Mouse (Mus musculus) embryonic facial prominence, embryonic 11.5 days (tissue): Measurements from ENCODE around the gene Rbfox1. TPM values are rescaled to one million over a fixed set of nuclear protein-coding genes. Genes with fewer than 3 reads are reported as not detected.
A peak's percentile ranks its signal among the peaks of the same experiment; 100 is the strongest.

Experiments
- ATAC-seq: fragments of 200-750 bp; cut with Nextera tagmentation; replicated peaks from 2 replicates; pipeline ENCODE4 v1.8.0; 2017; ENCODE audit warnings: low read depth; ENCODE audit not compliant: insufficient number of reproducible peaks, low FRiP score, low TSS enrichment
- DNase-seq: peaks from one replicate; pipeline ENCODE4 v3.0.0-alpha.2; 2015; ENCODE audit warnings: low spot score
- H3K27ac ChIP-seq: fragments of 300-500 bp; sonication (generic); replicated peaks from 2 replicates; pipeline ENCODE4 v1.5.1; 2014; ENCODE audit warnings: mild to moderate bottlenecking, low read depth, low read length, control low read depth
- H3K27me3 ChIP-seq: fragments of 300-500 bp; sonication (generic); 2 replicates; pipeline ENCODE4 v1.6.1; 2014; ENCODE audit warnings: mild to moderate bottlenecking, low read length, moderate library complexity, mixed read lengths; ENCODE audit not compliant: control insufficient read depth, insufficient read depth
- H3K36me3 ChIP-seq: fragments of 300-500 bp; sonication (generic); replicated peaks from 2 replicates; pipeline ENCODE4 v1.6.1; 2014; ENCODE audit warnings: low read depth, mild to moderate bottlenecking, low read length, moderate library complexity, mixed read lengths; ENCODE audit not compliant: control insufficient read depth, insufficient read depth
- H3K4me1 ChIP-seq: fragments of 300-500 bp; sonication (generic); 2 replicates; pipeline ENCODE4 v1.6.1; 2014; ENCODE audit warnings: low read length, mixed read lengths; ENCODE audit not compliant: control insufficient read depth, insufficient read depth
- H3K4me2 ChIP-seq: fragments of 300-500 bp; sonication (generic); 2 replicates; pipeline ENCODE4 v1.6.1; 2014; ENCODE audit warnings: low read depth, mild to moderate bottlenecking, control low read depth, low read length, moderate library complexity
- H3K4me3 ChIP-seq: fragments of 300-500 bp; sonication (generic); 2 replicates; pipeline ENCODE4 v1.5.1; 2014; ENCODE audit warnings: low read depth, low read length, control low read depth
- H3K9ac ChIP-seq: fragments of 300-500 bp; sonication (generic); replicated peaks from 2 replicates; pipeline ENCODE4 v1.6.1; 2014; ENCODE audit warnings: mild to moderate bottlenecking, control low read depth, low read length
- H3K9me3 ChIP-seq: fragments of 300-500 bp; sonication (generic); replicated peaks from 2 replicates; pipeline ENCODE4 v1.6.1; 2016; ENCODE audit warnings: mild to moderate bottlenecking, low read length, inconsistent platforms, mixed read lengths; ENCODE audit not compliant: control insufficient read depth
- WGBS: fragments of 180-500 bp; shearing (Covaris S2); extraction: QIAGEN DNeasy Blood & Tissue Kit; methylation state at CpG from one replicate; pipeline ENCODE4 v1.1.7; 2014; 5-methylcytosine and 5-hydroxymethylcytosine counted together
- polyA plus RNA-seq: library from polyadenylated mRNA; unstranded; fragments of >200 nt; fragmentation: Nextera tagmentation; extraction: Ambion mirVana; gene quantifications from 2 replicates; pipeline ENCODE4 v1.2.1, GENCODE M21; 2014

Gene Rbfox1
- polyA plus RNA-seq, 1 experiment from 2014 or later = 4.2 TPM

DNA sequence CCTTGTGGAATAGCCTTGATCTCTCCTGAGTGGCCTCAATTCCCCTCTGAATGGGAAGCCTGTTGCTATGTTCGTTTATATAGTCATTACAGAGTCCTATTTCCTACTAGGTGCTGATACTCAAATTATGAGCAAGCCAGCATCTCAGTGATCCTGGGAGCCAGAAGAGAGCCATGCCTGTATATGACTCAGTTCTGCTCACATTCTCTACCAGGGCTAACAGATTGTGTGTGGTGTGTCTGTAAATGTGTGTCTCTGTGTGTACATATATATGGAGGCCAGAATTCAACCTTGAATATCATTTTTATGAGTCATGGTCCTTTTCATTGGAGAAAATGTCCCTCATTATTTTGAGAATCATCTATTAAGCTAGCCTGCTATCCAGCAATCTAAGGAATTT, 755.2 kb downstream of the Rbfox1 start:
- whole genome bisulfite sequencing = 65% methylated on average over 1 of the region's 1 CpGs
- no peak overlapping the region for H3K27ac ChIP-seq
- H3K9me3 ChIP-seq = no peaks in the 10 kb centered on the region
- DNase-seq (no peak), ATAC-seq (no peak)
- no peak overlapping the region for H3K4me3 ChIP-seq
- H3K4me2 ChIP-seq = no peak overlapping the region
- H3K36me3 ChIP-seq = no peaks in the 10 kb centered on the region
- no peak overlapping the region for H3K9ac ChIP-seq
- H3K4me1 ChIP-seq = no peaks in the 10 kb centered on the region
- H3K27me3 ChIP-seq = no peaks in the 10 kb centered on the region

DNA sequence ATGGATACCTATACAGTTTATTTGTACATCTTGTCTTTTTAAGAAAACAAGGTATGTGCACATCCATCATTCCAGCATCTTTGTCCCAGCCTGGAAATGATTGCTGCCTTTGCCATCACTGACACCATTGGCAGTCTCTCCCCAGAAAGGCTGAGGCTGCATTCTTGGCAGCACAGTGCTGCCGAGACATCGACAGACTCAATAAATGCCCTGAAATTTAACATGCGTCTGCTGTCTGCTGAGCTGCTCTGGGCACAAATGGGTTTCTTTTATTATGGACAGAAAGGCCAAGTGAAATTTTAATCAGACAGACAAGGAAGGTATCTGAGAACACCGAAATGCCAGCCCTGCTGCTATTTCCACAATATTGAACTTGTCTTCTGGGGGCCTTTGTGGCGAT, 761.8 kb downstream of the Rbfox1 start:
- DNase-seq (no peak), ATAC-seq (no peak)
- Histone ChIP-seq H3K9ac (no peak overlapping the region), H3K9me3 (no peaks in the 10 kb centered on the region), H3K4me3 (no peak overlapping the region), H3K4me2 (no peak overlapping the region), H3K36me3 (no peaks in the 10 kb centered on the region), H3K27ac (no peak overlapping the region), H3K4me1 (no peaks in the 10 kb centered on the region), H3K27me3 (no peaks in the 10 kb centered on the region)
- 77% methylated on average over 5 of the region's 5 CpGs for WGBS

DNA sequence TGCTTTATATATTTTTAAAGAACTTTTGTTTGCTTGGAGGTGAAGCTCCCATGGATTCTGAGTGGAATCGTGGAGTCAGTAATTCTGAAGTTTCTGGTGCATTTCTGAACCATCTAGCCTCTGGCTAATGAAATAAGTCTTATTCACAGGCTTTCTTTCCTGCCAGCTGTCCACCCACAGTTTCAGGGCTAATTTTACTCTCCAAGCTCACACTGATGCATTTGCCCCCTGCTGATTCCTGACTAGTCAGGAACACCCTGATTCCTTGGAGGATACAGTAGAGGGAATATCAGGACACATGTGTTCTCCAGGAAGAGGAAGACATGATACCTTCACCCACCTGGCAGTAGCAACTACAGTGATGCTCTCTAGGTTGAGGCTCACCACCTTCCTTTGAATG, 763.6 kb downstream of the Rbfox1 start:
- no peak overlapping the region for H3K9ac ChIP-seq
- no peak overlapping the region for H3K27ac ChIP-seq
- no peak overlapping the region for H3K4me3 ChIP-seq
- DNase-seq (no peak), ATAC-seq (no peak)
- 67% methylated on average over 1 of the region's 1 CpGs for WGBS
- no peaks in the 10 kb centered on the region for H3K27me3 ChIP-seq
- no peak overlapping the region for H3K4me2 ChIP-seq
- no peaks in the 10 kb centered on the region for H3K4me1 ChIP-seq
- no peaks in the 10 kb centered on the region for H3K36me3 ChIP-seq
- no peaks in the 10 kb centered on the region for H3K9me3 ChIP-seq

DNA sequence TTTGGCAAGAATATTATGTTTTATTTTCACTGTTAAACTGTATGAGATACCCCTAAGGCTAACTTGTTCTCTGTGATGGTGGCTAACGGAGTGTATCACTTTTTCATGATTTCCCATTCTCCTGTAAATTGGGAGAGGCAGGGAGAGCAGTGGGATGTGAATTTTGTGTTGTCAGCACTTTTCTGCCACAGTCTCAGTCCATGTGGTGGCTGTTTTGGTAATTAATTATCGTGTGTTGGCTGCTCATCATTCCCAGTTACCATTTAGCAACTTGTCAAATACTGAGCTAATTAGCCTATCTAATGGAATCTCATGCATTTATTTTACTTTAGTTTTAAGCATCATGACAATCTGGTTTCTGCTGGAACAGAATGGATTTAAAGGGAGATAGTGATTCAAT, 773.4 kb downstream of the Rbfox1 start:
- H3K4me2 ChIP-seq = no peak overlapping the region
- DNase-seq (no peak), ATAC-seq (no peak)
- no peaks in the 10 kb centered on the region for H3K9me3 ChIP-seq
- no peaks in the 10 kb centered on the region for H3K36me3 ChIP-seq
- H3K27ac ChIP-seq = no peak overlapping the region
- H3K9ac ChIP-seq = no peak overlapping the region
- no peaks in the 10 kb centered on the region for H3K4me1 ChIP-seq
- no peaks in the 10 kb centered on the region for H3K27me3 ChIP-seq
- 78% methylated on average over 2 of the region's 2 CpGs for WGBS
- no peak overlapping the region for H3K4me3 ChIP-seq

DNA sequence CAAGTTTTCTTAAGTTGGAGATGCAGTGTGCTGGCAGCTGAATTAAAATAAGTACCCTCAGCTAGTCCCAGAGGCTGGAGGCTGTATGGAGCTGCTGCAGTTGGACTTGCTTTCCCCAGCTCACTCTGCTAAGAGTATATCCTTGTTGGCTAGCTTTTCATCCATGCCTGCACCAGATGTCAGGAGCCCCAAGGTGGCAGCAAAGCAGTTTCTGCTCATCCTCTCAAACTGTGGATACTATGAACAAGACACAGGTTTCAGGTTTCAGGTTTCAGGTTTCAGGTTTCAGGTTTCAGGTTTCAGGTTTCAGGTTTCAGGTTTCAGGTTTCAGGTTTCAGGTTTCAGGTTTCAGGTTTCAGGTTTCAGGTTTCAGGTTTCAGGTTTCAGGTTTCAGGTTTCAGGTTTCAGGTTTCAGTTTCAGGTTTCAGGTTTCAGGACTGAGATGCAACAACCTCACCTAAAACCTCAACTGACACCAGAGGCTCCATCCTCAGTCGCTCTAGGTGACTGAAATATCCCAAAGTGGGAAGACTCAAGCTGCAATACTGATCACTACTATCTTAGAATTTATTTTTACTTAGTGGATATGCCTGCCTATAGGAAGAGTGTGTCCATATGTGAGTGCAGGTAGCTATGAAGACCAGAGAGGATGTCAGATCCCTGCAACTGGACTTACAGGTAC, 801.1 kb downstream of the Rbfox1 start:
- H3K36me3 ChIP-seq = no peaks in the 10 kb centered on the region

DNA sequence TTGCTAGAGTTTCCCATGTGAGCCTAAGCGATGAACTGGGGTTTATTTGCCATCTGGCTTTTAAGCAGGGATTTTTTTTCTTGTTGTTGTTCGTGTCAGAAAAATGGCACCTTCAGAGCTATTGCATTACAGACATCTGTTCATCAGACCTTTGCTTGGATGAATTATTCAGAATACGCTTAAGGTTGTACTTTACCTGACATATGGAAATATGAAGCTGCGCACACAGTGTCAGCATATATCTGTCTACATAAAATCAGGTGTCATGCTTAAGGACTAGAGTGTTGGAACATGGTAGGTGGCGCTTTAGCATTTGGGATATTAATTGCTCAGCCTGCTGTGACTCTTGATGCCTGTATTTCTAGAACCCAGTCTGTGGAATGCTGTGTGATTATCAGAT, 819.7 kb downstream of the Rbfox1 start:
- H3K9me3 ChIP-seq = no peaks in the 10 kb centered on the region
- no peak overlapping the region for H3K4me3 ChIP-seq
- H3K4me1 ChIP-seq = no peaks in the 10 kb centered on the region
- WGBS = 88% methylated on average over 5 of the region's 5 CpGs
- no peaks in the 10 kb centered on the region for H3K27me3 ChIP-seq
- H3K4me2 ChIP-seq = no peak overlapping the region
- H3K9ac ChIP-seq = no peak overlapping the region
- DNase-seq (no peak), ATAC-seq (no peak)
- H3K36me3 ChIP-seq = no peaks in the 10 kb centered on the region
- H3K27ac ChIP-seq = no peak overlapping the region

More for the DNA sequence above, 801.1 kb downstream of the Rbfox1 start:
- no peaks in the 10 kb centered on the region for H3K9me3 ChIP-seq
- H3K4me2 ChIP-seq = no peak overlapping the region
- 81% methylated on average over 1 of the region's 1 CpGs for WGBS
- DNase-seq (peak; percentile 48), ATAC-seq (peak; percentile 52; the same call in 1 of the 2 replicates)
- H3K4me3 ChIP-seq = no peak overlapping the region
- H3K4me1 ChIP-seq = no peaks in the 10 kb centered on the region
- no peaks in the 10 kb centered on the region for H3K27me3 ChIP-seq
- H3K9ac ChIP-seq = no peak overlapping the region
- no peak overlapping the region for H3K27ac ChIP-seq

DNA sequence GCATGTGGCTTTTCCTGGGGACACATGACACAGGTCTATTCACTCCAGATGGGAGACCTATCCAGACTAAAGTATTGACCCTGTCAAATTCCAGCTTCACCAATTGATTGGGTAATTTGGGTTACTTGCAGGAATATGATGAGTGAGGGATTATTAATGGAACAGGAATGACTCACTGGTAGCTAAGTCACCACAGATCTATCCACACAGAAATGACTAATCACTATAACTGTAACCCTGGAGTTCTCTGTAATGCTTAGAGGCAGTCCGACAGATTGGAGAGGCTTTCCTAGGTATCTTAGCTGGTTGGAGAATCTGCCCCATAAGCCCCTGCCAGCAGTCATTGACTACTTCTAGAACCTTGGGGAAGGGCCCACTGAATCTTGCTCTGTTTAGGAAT, 827.2 kb downstream of the Rbfox1 start:
- no peak for DNase-seq
- Histone ChIP-seq H3K4me1 (no peaks in the 10 kb centered on the region), H3K36me3 (no peaks in the 10 kb centered on the region), H3K9ac (no peak overlapping the region), H3K27me3 (no peaks in the 10 kb centered on the region), H3K27ac (no peak overlapping the region), H3K4me2 (no peak overlapping the region), H3K4me3 (no peak overlapping the region), H3K9me3 (no peaks in the 10 kb centered on the region)
- 96% methylated on average over 1 of the region's 1 CpGs for WGBS
- no peak for ATAC-seq

DNA sequence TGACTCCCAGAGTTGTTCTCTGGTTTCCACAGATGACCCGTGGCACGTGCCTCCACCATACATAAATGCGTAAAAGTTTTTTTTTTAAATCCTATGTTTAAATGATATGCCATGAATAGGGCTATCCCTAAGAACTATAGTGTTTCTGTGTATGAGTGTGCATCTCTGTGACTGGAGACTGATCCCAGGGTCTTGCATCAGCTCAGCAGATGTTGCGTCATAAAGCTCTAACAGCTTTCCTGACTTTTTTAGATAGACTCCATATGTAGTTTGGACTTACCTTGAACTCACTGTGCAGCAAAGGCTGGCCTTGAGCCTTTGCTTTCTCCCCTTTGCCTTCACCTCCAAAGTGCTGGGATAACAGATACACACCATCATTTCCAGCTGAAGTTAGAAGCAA, 830.1 kb downstream of the Rbfox1 start:
- Histone ChIP-seq H3K9ac (no peak overlapping the region), H3K9me3 (no peaks in the 10 kb centered on the region), H3K4me1 (no peaks in the 10 kb centered on the region), H3K4me3 (no peak overlapping the region), H3K27me3 (no peaks in the 10 kb centered on the region), H3K27ac (no peak overlapping the region), H3K36me3 (no peaks in the 10 kb centered on the region), H3K4me2 (no peak overlapping the region)
- DNase-seq = no peak
- no peak for ATAC-seq
- WGBS = 79% methylated on average over 4 of the region's 4 CpGs
